Mouse (Mus musculus) midbrain, embryonic 14.5 days (tissue): Measurements from ENCODE around the gene Gm10912. TPM values are rescaled to one million over a fixed set of nuclear protein-coding genes. Genes with fewer than 3 reads are reported as not detected.

Source experiments
- ATAC-seq: fragments of 200-750 bp; cut with Nextera tagmentation; 2 replicates; pipeline ENCODE4 v1.8.0; 2017; ENCODE audit warnings: moderate number of reproducible peaks, moderate library complexity; ENCODE audit not compliant: low FRiP score, low TSS enrichment
- DNase-seq: peaks from one replicate; pipeline ENCODE4 v3.0.0-alpha.2; 2015
- H3K27ac ChIP-seq: fragments of 300-500 bp; sonication (generic); replicated peaks from 2 replicates; pipeline ENCODE4 v1.5.1; 2014; ENCODE audit warnings: mild to moderate bottlenecking, low read depth, low read length, moderate library complexity
- H3K27me3 ChIP-seq: fragments of 300-500 bp; sonication (generic); 2 replicates; pipeline ENCODE4 v1.6.1; 2014; ENCODE audit warnings: low read length, control low read depth, mixed read lengths; ENCODE audit not compliant: control insufficient read depth, insufficient read depth
- H3K36me3 ChIP-seq: fragments of 300-500 bp; sonication (generic); 2 replicates; pipeline ENCODE4 v1.6.1; 2014; ENCODE audit warnings: low read length, control low read depth; ENCODE audit not compliant: control insufficient read depth, insufficient read depth
- H3K4me1 ChIP-seq: fragments of 300-500 bp; sonication (generic); 2 replicates; pipeline ENCODE4 v1.6.1; 2014; ENCODE audit warnings: mild to moderate bottlenecking, antibody characterized with exemption, low read length, control low read depth; ENCODE audit not compliant: control insufficient read depth, insufficient read depth
- H3K4me2 ChIP-seq: fragments of 300-500 bp; sonication (generic); 2 replicates; pipeline ENCODE4 v1.6.1; 2014; ENCODE audit warnings: mild to moderate bottlenecking, low read length, moderate library complexity
- H3K4me3 ChIP-seq: fragments of 300-500 bp; sonication (generic); replicated peaks from 2 replicates; pipeline ENCODE4 v1.5.1; 2014; ENCODE audit warnings: low read depth, low read length
- H3K9ac ChIP-seq: fragments of 300-500 bp; sonication (generic); replicated peaks from 2 replicates; pipeline ENCODE4 v1.6.1; 2014; ENCODE audit warnings: mild to moderate bottlenecking, low read length, moderate library complexity
- H3K9me3 ChIP-seq: fragments of 300-500 bp; sonication (generic); 2 replicates; pipeline ENCODE4 v1.6.1; 2016; ENCODE audit warnings: low read length, control low read depth, mixed read lengths; ENCODE audit not compliant: control insufficient read depth
- WGBS: fragments of 180-500 bp; shearing (Covaris S2); extraction: QIAGEN DNeasy Blood & Tissue Kit; methylation state at CpG from one replicate; pipeline ENCODE4 v1.1.7; 2014; 5-methylcytosine and 5-hydroxymethylcytosine counted together
- polyA plus RNA-seq: library from polyadenylated mRNA; unstranded; fragments of >200 nt; fragmentation: Nextera tagmentation; extraction: Ambion mirVana; gene quantifications from 2 replicates; pipeline ENCODE4 v1.2.1, GENCODE M21; 2014

Gm10912 gene
- polyA plus RNA-seq, 1 experiment from 2014 or later = not detected

GRCm38 (mm10) chr2:104034832-104035472 is 30.7 kb upstream of the Gm10912 start:
- Histone ChIP-seq H3K36me3 (peaks cover 55% of the 10 kb centered on the region), H3K9me3 (no peaks in the 10 kb centered on the region), H3K4me3 (no peak overlapping the region), H3K9ac (no peak overlapping the region), H3K27me3 (no peaks in the 10 kb centered on the region), H3K27ac (no peak overlapping the region), H3K4me1 (no peaks in the 10 kb centered on the region), H3K4me2 (no peak overlapping the region)
- DNase-seq (peak; percentile 81), ATAC-seq (no peak)
- WGBS = 33% methylated on average over 3 of the region's 3 CpGs

DNA sequence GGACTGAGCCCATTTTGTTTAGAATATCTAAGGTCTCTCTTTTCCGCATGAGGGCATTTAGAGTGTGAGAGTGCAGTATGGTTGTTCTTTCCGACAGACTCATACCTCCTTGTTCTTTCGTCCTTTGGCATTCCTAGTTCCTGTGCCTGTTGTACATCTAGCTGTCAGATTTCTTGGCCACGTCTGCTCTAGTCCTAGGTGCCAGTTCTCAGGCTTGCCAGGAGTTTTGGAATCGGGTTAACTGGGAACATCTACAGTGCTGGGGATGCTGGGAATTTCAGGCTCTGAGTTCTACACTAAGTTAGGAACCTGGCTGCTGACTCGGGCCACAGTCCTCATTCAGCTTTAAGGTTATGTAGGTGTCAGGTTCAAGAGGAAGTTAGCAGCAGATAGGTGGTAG is 30.0 kb upstream of the Gm10912 start:
- no peak for ATAC-seq
- DNase-seq = no peak
- H3K9ac ChIP-seq = no peak overlapping the region
- H3K4me1 ChIP-seq = no peaks in the 10 kb centered on the region
- 90% methylated on average over 6 of the region's 6 CpGs for WGBS
- no peak overlapping the region for H3K4me3 ChIP-seq
- H3K27me3 ChIP-seq = no peaks in the 10 kb centered on the region
- no peak overlapping the region for H3K4me2 ChIP-seq
- no peak overlapping the region for H3K27ac ChIP-seq
- H3K36me3 ChIP-seq = peaks cover 62% of the 10 kb centered on the region
- no peaks in the 10 kb centered on the region for H3K9me3 ChIP-seq

DNA sequence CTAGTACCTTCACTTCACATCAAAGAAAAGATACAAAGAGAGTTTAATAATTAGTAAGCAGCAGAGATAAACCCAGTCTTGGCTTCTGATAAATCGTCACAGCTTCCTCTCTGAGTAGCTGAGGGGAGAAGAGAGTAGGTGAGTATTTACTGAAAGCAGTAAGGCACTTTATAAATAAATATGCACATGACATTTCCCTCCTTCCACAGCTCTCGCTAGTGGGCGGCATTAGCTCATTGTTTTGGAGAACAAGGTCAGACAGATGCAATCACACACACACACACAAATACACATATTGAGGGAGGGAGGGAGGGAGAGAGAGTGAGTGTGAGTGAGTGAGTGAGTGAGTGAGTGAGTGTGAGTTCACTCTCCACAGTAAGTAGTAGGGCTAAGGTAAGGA is 29.3 kb upstream of the Gm10912 start:
- 80% methylated on average over 3 of the region's 3 CpGs for WGBS

GRCm38 (mm10) chr2:104038236-104038635 is 27.4 kb upstream of the Gm10912 start:
- ATAC-seq (no peak), DNase-seq (no peak)
- Histone ChIP-seq H3K9me3 (no peaks in the 10 kb centered on the region), H3K4me3 (no peak overlapping the region), H3K4me2 (no peak overlapping the region), H3K27me3 (no peaks in the 10 kb centered on the region), H3K9ac (no peak overlapping the region), H3K27ac (no peak overlapping the region), H3K4me1 (no peaks in the 10 kb centered on the region), H3K36me3 (peaks cover 67% of the 10 kb centered on the region)
- 48% methylated on average over 2 of the region's 2 CpGs for WGBS

More for the DNA sequence above, 29.3 kb upstream of the Gm10912 start:
- Histone ChIP-seq H3K36me3 (peaks cover 64% of the 10 kb centered on the region), H3K4me2 (no peak overlapping the region), H3K4me1 (no peaks in the 10 kb centered on the region), H3K27me3 (no peaks in the 10 kb centered on the region), H3K9ac (no peak overlapping the region), H3K9me3 (no peaks in the 10 kb centered on the region), H3K27ac (no peak overlapping the region), H3K4me3 (no peak overlapping the region)
- no peak for DNase-seq
- no peak for ATAC-seq

DNA sequence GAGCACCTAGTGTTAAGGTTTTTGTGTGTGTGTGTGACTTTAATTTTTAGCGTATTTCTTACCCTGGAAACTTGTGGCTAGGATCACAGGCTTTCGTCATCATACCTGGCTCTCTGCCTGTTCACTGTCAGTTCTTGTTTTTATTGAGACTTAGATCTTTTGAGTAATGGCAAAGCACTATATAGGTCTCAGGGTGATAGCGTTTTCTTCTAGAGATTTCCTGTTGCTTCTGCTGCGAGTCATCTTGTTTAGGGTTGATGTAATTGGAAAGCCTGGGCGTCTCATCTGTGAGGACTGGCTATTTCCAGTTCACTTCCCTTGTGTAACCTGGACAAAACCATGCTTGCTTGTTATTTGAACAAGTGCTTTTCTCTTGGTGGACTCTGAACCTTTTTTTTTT is 24.0 kb upstream of the Gm10912 start:
- Histone ChIP-seq H3K27ac (no peak overlapping the region), H3K4me3 (no peak overlapping the region), H3K36me3 (peaks cover 55% of the 10 kb centered on the region), H3K9me3 (no peaks in the 10 kb centered on the region), H3K27me3 (no peaks in the 10 kb centered on the region), H3K4me2 (no peak overlapping the region), H3K9ac (no peak overlapping the region), H3K4me1 (no peaks in the 10 kb centered on the region)
- DNase-seq (no peak), ATAC-seq (no peak)
- 89% methylated on average over 5 of the region's 5 CpGs for WGBS

DNA sequence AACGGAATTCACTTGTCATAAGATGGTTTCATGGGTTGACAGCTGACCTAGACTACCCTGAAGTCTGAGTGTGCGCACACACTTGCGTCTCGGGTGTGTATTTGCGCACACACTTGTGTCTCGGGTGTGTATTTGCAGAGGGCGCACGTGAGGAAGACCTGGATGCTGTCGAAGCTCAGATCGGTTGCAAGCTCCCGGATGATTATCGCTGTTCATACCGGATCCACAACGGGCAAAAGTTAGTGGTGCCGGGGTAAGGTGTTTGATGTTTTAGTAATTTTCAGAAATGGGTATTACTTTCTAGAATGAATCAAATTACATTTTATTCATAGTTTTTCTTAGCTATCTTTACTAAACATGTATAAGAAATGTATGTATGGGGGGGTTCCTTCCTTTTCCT is 22.9 kb upstream of the Gm10912 start:
- Histone ChIP-seq H3K4me3 (no peak overlapping the region), H3K4me2 (no peak overlapping the region), H3K4me1 (no peaks in the 10 kb centered on the region), H3K9ac (no peak overlapping the region), H3K27ac (no peak overlapping the region), H3K36me3 (peaks cover 50% of the 10 kb centered on the region), H3K27me3 (no peaks in the 10 kb centered on the region), H3K9me3 (no peaks in the 10 kb centered on the region)
- ATAC-seq = no peak
- WGBS = 97% methylated on average over 15 of the region's 15 CpGs
- DNase-seq = no peak

DNA sequence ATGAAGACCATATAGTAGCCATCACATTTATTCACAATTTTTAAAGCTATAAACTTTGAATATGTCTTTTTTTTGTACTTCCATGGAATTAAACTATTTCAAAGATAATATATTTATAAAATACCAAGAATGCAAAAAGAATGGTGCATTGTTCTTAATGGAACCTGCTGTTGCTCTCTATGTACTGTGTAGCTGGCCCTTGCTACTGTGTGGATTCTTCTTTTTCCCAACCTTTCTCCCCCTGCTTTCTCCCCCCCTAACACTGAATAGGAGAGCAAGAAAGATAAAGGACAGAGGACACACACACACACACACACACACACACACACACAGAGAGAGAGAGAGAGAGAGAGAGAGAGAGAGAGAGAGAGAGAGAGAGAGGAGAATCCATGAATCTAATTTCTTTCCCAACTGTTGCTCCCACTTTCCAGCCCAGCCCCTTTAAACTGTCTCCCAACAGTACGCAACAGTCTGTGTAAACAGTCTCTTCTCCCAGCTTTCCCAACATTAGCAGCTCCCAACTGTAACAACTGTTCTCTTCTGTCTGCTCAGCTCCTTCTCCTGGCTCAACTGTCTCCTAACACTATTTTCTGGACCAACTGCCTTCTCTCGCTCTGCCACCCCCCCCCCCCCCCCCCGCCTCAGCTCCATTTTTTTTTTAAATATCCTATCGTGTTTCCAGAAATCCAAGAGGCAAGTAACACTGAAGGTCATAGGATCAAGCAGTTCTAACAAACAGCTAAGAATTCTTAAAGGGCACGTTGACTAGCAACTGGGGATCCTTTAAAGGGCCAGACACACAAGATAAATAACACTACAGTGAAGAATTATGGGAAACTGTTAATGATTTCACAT is 21.8 kb upstream of the Gm10912 start:
- no peak overlapping the region for H3K4me3 ChIP-seq
- no peaks in the 10 kb centered on the region for H3K27me3 ChIP-seq
- no peak for DNase-seq
- H3K4me2 ChIP-seq = no peak overlapping the region
- H3K9ac ChIP-seq = no peak overlapping the region
- no peaks in the 10 kb centered on the region for H3K9me3 ChIP-seq
- no peak for ATAC-seq
- peaks cover 55% of the 10 kb centered on the region for H3K36me3 ChIP-seq
- no peak overlapping the region for H3K27ac ChIP-seq
- no peaks in the 10 kb centered on the region for H3K4me1 ChIP-seq
- 68% methylated on average over 5 of the region's 5 CpGs for WGBS

DNA sequence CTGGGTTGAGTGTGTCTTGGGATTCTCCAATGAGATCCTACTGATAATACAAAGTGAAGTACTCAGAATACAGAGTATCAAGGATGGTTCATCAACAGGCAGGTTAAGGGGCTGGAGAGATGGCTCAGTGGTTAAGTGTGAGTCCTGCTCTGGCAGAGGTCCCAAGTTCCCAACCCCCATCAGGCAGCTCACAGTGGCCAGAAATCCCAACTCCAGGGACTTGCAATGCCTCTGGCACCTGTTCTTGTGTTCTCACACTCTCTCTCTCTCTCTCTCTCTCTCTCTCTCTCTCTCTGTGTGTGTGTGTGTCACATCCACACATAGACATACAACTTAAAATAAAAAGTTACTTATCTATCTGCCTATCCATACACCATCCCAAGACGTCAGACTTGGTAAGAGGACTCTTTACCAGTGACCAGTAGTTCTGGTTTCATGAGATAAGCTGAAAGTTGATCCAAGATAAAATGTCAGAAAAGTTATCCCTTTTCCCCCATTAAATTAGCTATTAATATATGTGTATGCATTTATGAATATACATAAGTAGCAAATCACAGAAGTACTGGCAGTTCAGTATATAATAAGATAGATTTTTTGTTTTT is 21.0 kb upstream of the Gm10912 start:
- Histone ChIP-seq H3K27me3 (no peaks in the 10 kb centered on the region), H3K4me2 (no peak overlapping the region), H3K4me3 (no peak overlapping the region), H3K36me3 (peaks cover 53% of the 10 kb centered on the region), H3K9me3 (no peaks in the 10 kb centered on the region), H3K4me1 (no peaks in the 10 kb centered on the region), H3K9ac (no peak overlapping the region), H3K27ac (no peak overlapping the region)
- DNase-seq (no peak), ATAC-seq (no peak)
- 91% methylated on average over 1 of the region's 1 CpGs for WGBS
